Mouse (Mus musculus): ENCODE data around the gene Ttll5. TPM values are rescaled to one million over a fixed set of nuclear protein-coding genes. Genes with fewer than 3 reads are reported as not detected.
A peak's percentile ranks its signal among the peaks of the same experiment; 100 is the strongest.

Ttll5 gene
- polyA plus RNA-seq, 2 experiments, result 5.6 to 6.4 TPM

DNA sequence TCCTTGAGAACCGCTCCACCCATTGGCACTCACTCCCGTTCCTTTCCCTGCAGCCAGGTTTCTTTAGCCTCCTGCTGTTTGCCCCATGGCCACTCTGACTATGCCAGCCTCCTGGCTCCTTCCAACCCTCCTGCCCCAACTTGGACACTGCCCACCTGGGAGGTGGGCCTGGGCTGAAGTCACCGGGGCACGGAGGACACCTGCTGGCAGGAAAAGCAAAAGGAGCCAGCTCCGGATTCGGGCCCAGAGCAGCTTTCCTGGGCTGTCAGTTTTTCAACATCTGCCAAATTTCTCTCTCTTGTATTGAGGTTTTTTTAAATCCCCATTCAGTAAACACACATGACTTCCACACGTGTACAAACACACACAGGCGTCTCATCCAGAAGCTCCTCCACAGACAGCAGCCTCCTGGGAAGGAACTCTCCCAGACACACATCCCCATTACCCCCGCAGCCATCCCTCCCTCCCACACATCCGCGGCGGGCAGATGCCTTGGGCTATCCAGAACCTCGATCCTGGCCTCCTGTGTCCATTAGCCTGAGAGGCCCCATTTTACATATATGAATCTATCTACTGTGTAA is 252.0 kb downstream of the Ttll5 start:
- H3K4me1 ChIP-seq (replicated peaks; ENCODE audit: control insufficient read depth in 2 of 2, insufficient read depth in 2 of 2, low read length in 1 of 2), result no peaks in the 10 kb centered on the region
- no peak overlapping the region for H3K27ac ChIP-seq
- no peak for ATAC-seq (ENCODE audit: insufficient read depth)
- H3K4me3 ChIP-seq (ENCODE audit: insufficient read depth in 1 of 2, low read depth in 2 of 2, low read length in 2 of 2), result no peak overlapping the region
- DNase-seq (ENCODE audit: low read depth in 3 of 3, low spot score in 3 of 3), result no peak
- no peaks in the 10 kb centered on the region for H3K36me3 ChIP-seq (replicated peaks; ENCODE audit: control insufficient read depth, insufficient read depth, low read depth)
- 17% methylated on average over 13 of the region's 13 CpGs for WGBS (ENCODE audit: insufficient replicate concordance)
- TF ChIP-seq EP300 (IDR thresholded peaks at IDR 0.05; ENCODE audit: low read depth), result no peak
- 0 out of 2 replicates have a peak, but pooled peaks have one; percentile 17 for TF ChIP-seq CTCF (IDR thresholded peaks at IDR 0.05; ENCODE audit: low read depth)
- H3K4me2 ChIP-seq (ENCODE audit: low read depth), result no peak overlapping the region
- peaks cover 24% of the 10 kb centered on the region for H3K27me3 ChIP-seq (ENCODE audit: control insufficient read depth, insufficient read depth, low read length)
- no peaks in the 10 kb centered on the region for H3K9me3 ChIP-seq (ENCODE audit: control insufficient read depth, low read length)
- H3K9ac ChIP-seq (replicated peaks), result no peak overlapping the region

DNA sequence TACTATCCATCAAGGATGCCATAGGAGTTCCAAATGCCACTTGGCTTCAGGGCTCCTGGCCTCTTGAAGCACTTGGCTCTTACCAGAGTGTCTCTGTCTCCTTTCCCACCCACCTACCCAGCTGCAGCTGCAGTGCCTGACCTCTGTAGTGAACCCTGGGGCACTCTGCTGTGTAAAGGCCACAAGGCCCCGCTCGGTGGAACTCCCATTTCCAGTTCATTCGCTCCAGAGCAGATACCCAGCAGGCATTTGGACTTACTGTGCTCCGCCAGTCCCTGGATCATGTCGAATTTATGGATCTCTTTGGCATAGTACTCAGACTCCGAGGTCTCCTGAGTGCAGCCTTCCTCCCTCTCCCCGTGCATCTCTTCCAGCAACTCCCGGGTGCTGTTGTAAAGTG is 252.9 kb downstream of the Ttll5 start:
- DNase-seq (ENCODE audit: low read depth in 3 of 3, low spot score in 3 of 3), result no peak
- no peaks in the 10 kb centered on the region for H3K9me3 ChIP-seq (ENCODE audit: control insufficient read depth, low read length)
- H3K4me3 ChIP-seq (ENCODE audit: insufficient read depth in 1 of 2, low read depth in 2 of 2, low read length in 2 of 2), result peak overlapping the region in 1 of 2 experiments; percentile 27; a peak in 1 of 4 replicates
- H3K9ac ChIP-seq (replicated peaks), result no peak overlapping the region
- WGBS (ENCODE audit: insufficient replicate concordance), result 39% methylated on average over 8 of the region's 8 CpGs
- TF ChIP-seq CTCF (IDR thresholded peaks at IDR 0.05; ENCODE audit: low read depth) (no peak), EP300 (IDR thresholded peaks at IDR 0.05; ENCODE audit: low read depth) (no peak)
- no peaks in the 10 kb centered on the region for H3K36me3 ChIP-seq (replicated peaks; ENCODE audit: control insufficient read depth, insufficient read depth, low read depth)
- no peaks in the 10 kb centered on the region; a peak in 1 of 4 replicates for H3K4me1 ChIP-seq (replicated peaks; ENCODE audit: control insufficient read depth in 2 of 2, insufficient read depth in 2 of 2, low read length in 1 of 2)
- ATAC-seq (ENCODE audit: insufficient read depth), result no peak
- H3K27ac ChIP-seq, result no peak overlapping the region
- no peak overlapping the region for H3K4me2 ChIP-seq (ENCODE audit: low read depth)
- H3K27me3 ChIP-seq (ENCODE audit: control insufficient read depth, insufficient read depth, low read length), result peaks cover 26% of the 10 kb centered on the region

DNA sequence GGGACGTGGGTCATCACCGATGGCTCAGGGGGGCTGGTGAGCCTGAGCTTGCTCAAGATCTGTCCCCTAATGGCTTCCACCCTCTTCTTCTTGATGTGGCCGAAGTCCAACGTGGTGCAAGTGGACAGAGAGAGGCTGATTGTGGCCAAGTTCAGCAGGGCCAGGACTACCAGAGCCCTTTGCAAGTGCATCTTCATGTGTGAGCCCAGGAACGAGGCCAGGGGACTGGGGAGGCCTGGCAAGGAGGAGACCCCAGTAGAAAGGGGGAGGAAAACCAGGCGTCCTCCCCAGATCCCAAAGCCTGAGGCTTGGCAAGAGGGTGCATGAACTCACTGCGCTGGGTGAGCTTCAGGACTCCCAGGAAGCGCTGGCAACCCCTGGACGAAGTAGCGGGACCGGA is 253.3 kb downstream of the Ttll5 start:
- H3K9ac ChIP-seq (replicated peaks), result no peak overlapping the region
- no peak for ATAC-seq (ENCODE audit: insufficient read depth)
- no peak for DNase-seq (ENCODE audit: low read depth in 3 of 3, low spot score in 3 of 3)
- H3K27me3 ChIP-seq (ENCODE audit: control insufficient read depth, insufficient read depth, low read length), result peaks cover 27% of the 10 kb centered on the region
- TF ChIP-seq EP300 (IDR thresholded peaks at IDR 0.05; ENCODE audit: low read depth) (no peak), CTCF (IDR thresholded peaks at IDR 0.05; ENCODE audit: low read depth) (no peak)
- H3K4me1 ChIP-seq (replicated peaks; ENCODE audit: control insufficient read depth in 2 of 2, insufficient read depth in 2 of 2, low read length in 1 of 2), result no peaks in the 10 kb centered on the region; a peak in 1 of 4 replicates
- peak overlapping the region in 1 of 2 experiments; percentile 27; a peak in 1 of 4 replicates for H3K4me3 ChIP-seq (ENCODE audit: insufficient read depth in 1 of 2, low read depth in 2 of 2, low read length in 2 of 2)
- H3K4me2 ChIP-seq (ENCODE audit: low read depth), result peak overlapping the region; percentile 80
- H3K27ac ChIP-seq, result no peak overlapping the region
- H3K36me3 ChIP-seq (replicated peaks; ENCODE audit: control insufficient read depth, insufficient read depth, low read depth), result no peaks in the 10 kb centered on the region
- WGBS (ENCODE audit: insufficient replicate concordance), result 46% methylated on average over 11 of the region's 11 CpGs
- no peaks in the 10 kb centered on the region for H3K9me3 ChIP-seq (ENCODE audit: control insufficient read depth, low read length)

DNA sequence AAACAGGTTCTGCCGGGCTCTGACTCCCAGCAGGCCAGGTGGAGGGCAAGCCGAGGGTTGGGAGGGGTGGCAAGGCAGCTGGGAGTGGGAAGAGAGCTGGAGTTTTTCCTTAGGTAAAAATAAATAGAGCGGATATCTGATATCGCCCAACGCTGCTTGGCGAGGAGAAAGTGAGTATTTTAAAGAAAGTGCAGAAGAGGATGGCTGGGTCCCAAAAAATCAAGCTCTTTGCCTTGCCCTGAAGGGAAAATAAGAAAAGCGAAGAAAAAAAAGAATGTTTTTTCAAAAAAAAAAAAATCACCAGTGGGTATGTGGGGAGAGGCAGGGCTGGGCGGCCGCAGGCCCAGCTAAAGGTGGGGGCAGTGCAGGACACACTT is 253.7 kb downstream of the Ttll5 start:
- peak overlapping the region; percentile 48 to 57; a peak in 3 of 4 replicates for H3K4me3 ChIP-seq (ENCODE audit: insufficient read depth in 1 of 2, low read depth in 2 of 2, low read length in 2 of 2)
- no peaks in the 10 kb centered on the region for H3K36me3 ChIP-seq (replicated peaks; ENCODE audit: control insufficient read depth, insufficient read depth, low read depth)
- ATAC-seq (ENCODE audit: insufficient read depth) (no peak), DNase-seq (ENCODE audit: low read depth in 3 of 3, low spot score in 3 of 3) (no peak)
- H3K4me1 ChIP-seq (replicated peaks; ENCODE audit: control insufficient read depth in 2 of 2, insufficient read depth in 2 of 2, low read length in 1 of 2), result no peaks in the 10 kb centered on the region; a peak in 1 of 4 replicates
- no peak for TF ChIP-seq EP300 (IDR thresholded peaks at IDR 0.05; ENCODE audit: low read depth)
- TF ChIP-seq CTCF (IDR thresholded peaks at IDR 0.05; ENCODE audit: low read depth), result no peak
- WGBS (ENCODE audit: insufficient replicate concordance), result 47% methylated on average over 9 of the region's 9 CpGs
- H3K27me3 ChIP-seq (ENCODE audit: control insufficient read depth, insufficient read depth, low read length), result peaks cover 31% of the 10 kb centered on the region
- peak overlapping the region; percentile 80 for H3K4me2 ChIP-seq (ENCODE audit: low read depth)
- no peak overlapping the region for H3K27ac ChIP-seq
- H3K9me3 ChIP-seq (ENCODE audit: control insufficient read depth, low read length), result no peaks in the 10 kb centered on the region
- H3K9ac ChIP-seq (replicated peaks), result no peak overlapping the region

DNA sequence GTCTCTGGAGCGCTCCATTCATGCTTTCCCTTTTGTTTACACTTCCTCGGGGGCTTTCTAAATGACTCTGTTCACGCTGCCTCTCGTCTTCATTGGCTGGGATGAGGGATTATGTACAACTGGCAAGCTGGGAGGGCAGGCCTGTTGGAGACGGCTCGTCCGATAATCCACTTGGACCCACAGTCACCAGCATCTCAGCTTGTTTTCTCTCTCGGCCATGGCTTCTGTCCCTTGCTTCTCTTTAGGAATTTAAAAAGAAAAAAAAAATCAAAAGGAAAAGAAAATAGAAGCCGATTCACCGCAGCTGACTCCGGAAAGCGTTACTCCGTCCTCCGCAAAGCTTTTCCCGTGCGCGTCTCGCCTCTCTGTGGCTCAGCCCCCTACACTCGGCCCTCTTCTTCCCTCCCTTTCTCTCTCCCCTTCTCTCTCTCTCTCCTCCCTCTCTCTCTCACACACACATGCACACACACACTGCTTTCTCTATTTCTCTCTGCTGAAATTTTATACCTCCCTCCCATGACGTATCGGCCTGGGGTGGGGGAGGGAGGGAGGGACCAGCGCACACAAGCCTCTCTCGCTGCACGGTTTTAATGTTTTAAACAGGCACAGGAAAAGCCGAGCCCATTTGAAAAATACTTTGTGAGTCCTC is 254.2 kb downstream of the Ttll5 start, which contains the start of gene Tgfb3:
Gene Tgfb3, minus strand, starts transcription at position 489 of the 649 bp plus-strand sequence.
- H3K4me1 ChIP-seq (replicated peaks; ENCODE audit: control insufficient read depth in 2 of 2, insufficient read depth in 2 of 2, low read length in 1 of 2), result no peaks in the 10 kb centered on the region; a peak in 1 of 4 replicates
- 4% methylated on average over 25 of the region's 25 CpGs for WGBS (ENCODE audit: insufficient replicate concordance)
- DNase-seq (ENCODE audit: low read depth in 3 of 3, low spot score in 3 of 3), result no peak

More for the DNA sequence above, 254.2 kb downstream of the Ttll5 start, which contains the start of gene Tgfb3:
- TF ChIP-seq EP300 (IDR thresholded peaks at IDR 0.05; ENCODE audit: low read depth) (no peak), CTCF (IDR thresholded peaks at IDR 0.05; ENCODE audit: low read depth) (no peak)
- ATAC-seq (ENCODE audit: insufficient read depth), result peak; percentile 39; the same call in 1 of the 2 replicates
- H3K27me3 ChIP-seq (ENCODE audit: control insufficient read depth, insufficient read depth, low read length), result peaks cover 32% of the 10 kb centered on the region
- peak within 1 kb of the TSS; percentile 53 for H3K9ac ChIP-seq (replicated peaks)
- H3K4me2 ChIP-seq (ENCODE audit: low read depth), result peak within 1 kb of the TSS; percentile 80
- H3K9me3 ChIP-seq (ENCODE audit: control insufficient read depth, low read length), result no peaks in the 10 kb centered on the region
- peak within 1 kb of the TSS; percentile 48 to 57 for H3K4me3 ChIP-seq (ENCODE audit: insufficient read depth in 1 of 2, low read depth in 2 of 2, low read length in 2 of 2)
- H3K27ac ChIP-seq, result no peak within 1 kb of the TSS
- no peaks in the 10 kb centered on the region for H3K36me3 ChIP-seq (replicated peaks; ENCODE audit: control insufficient read depth, insufficient read depth, low read depth)

Measured in liver, embryonic 14.5 days (tissue).